Mouse (Mus musculus) limb, embryonic 10.5 days (tissue): ENCODE data around the gene Pibf1. TPM values are rescaled to one million over a fixed set of nuclear protein-coding genes. Genes with fewer than 3 reads are reported as not detected.

ENCODE experiments used
- DNase-seq: peaks from one replicate; pipeline ENCODE4 v3.0.0-alpha.2; 2017; ENCODE audit warnings: low spot score
- H3K27ac ChIP-seq: fragments of 300-500 bp; sonication (generic); 2 replicates; pipeline ENCODE4 v1.5.1; 2016; ENCODE audit warnings: mild to moderate bottlenecking
- H3K27me3 ChIP-seq: fragments of 300-500 bp; sonication (generic); 2 replicates; pipeline ENCODE4 v1.6.1; 2016; ENCODE audit warnings: low read depth, mild to moderate bottlenecking; ENCODE audit not compliant: poor library complexity, severe bottlenecking
- H3K36me3 ChIP-seq: fragments of 300-500 bp; sonication (generic); 2 replicates; pipeline ENCODE4 v1.6.1; 2016; ENCODE audit warnings: mild to moderate bottlenecking, moderate library complexity
- H3K4me1 ChIP-seq: fragments of 300-500 bp; sonication (generic); 2 replicates; pipeline ENCODE4 v1.6.1; 2016
- H3K4me3 ChIP-seq: fragments of 300-500 bp; sonication (generic); 2 replicates; pipeline ENCODE4 v1.5.1; 2016; ENCODE audit warnings: mild to moderate bottlenecking, moderate library complexity
- H3K9me3 ChIP-seq: fragments of 300-500 bp; sonication (generic); replicated peaks from 2 replicates; pipeline ENCODE4 v1.6.1; 2016; ENCODE audit warnings: mild to moderate bottlenecking
- WGBS: fragments of 180-500 bp; shearing (Covaris S2); methylation state at CpG from one replicate; pipeline ENCODE4 v1.1.7; 2016; 5-methylcytosine and 5-hydroxymethylcytosine counted together
- polyA plus RNA-seq: library from polyadenylated mRNA; unstranded; fragments of >200 nt; fragmentation: Nextera tagmentation; extraction: Ambion mirVana; gene quantifications from 2 replicates; pipeline ENCODE4 v1.2.1, GENCODE M21; 2016

Pibf1 gene
- polyA plus RNA-seq, 1 experiment from 2014 or later = 21.7 TPM

DNA sequence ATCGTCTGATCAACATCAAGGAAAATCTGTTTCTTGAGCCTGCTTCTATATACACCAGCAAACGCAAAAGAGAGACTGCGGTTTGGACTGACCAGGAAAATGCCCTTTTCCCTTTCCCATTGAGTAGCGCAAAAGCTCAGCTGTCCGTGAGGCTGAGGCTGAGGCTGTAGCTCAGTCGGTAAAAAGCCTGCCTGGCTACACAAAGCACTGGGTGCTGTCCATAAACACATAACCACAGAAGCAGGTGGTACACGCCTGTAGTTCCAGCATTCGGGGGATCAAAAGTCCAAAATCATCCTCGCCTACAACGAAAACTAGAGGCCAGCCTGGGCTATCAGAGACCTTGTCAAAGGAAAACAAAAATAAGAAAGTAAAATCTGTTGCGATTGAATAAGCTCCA, 141.3 kb downstream of the Pibf1 start:
- Histone ChIP-seq H3K4me3 (no peak overlapping the region), H3K36me3 (peaks cover 17% of the 10 kb centered on the region), H3K27me3 (no peaks in the 10 kb centered on the region), H3K4me1 (no peaks in the 10 kb centered on the region), H3K27ac (no peak overlapping the region), H3K9me3 (no peaks in the 10 kb centered on the region)
- peak; percentile 24 for DNase-seq
- 91% methylated on average over 11 of the region's 11 CpGs for WGBS

DNA sequence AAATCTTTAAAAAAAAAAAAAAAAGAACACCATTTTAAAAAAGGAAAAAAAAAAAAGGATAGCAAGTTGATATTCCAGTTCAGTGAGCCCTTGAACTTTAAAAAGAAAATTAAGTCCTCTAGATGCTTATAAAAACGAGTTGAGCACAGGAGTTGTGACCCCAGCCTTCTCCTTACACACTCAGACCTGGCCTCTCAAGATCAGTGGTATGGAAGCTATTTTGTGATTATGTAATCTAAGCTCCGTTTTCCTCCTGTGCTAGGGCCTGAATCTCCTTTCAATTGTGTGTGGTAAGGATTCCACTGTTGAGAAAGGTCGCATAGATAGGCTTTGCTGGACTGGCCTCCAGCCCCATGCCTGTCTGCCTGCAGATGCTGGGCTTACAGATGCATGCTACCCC, 145.3 kb downstream of the Pibf1 start:
- Histone ChIP-seq H3K4me1 (no peaks in the 10 kb centered on the region), H3K27ac (no peak overlapping the region), H3K36me3 (peaks cover 22% of the 10 kb centered on the region), H3K27me3 (no peaks in the 10 kb centered on the region), H3K9me3 (no peaks in the 10 kb centered on the region), H3K4me3 (no peak overlapping the region)
- 77% methylated on average over 3 of the region's 3 CpGs for WGBS
- DNase-seq = no peak

DNA sequence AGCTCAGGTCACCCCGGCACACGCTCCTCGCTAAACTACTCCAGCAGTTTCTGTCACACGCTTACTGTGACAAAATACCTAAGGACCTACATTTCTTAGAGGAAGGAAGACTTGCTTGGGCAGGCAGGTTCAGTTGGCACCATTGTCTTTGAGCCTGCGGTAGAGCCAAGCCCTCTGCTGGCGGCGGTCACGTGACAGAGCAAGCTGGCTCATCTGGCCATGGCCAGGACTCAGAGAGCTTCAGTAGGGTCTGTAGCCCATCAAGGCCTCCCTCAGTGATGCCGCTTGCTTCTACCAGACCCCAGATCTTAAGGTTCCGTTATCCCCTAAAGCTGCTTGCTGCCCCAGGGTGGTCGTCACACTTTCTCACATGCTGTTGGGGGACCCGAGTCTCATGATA, 162.8 kb downstream of the Pibf1 start:
- Histone ChIP-seq H3K27ac (no peak overlapping the region), H3K4me1 (no peaks in the 10 kb centered on the region), H3K4me3 (no peak overlapping the region), H3K27me3 (no peaks in the 10 kb centered on the region), H3K36me3 (no peaks in the 10 kb centered on the region), H3K9me3 (no peaks in the 10 kb centered on the region)
- WGBS = 91% methylated on average over 12 of the region's 12 CpGs
- DNase-seq = no peak

DNA sequence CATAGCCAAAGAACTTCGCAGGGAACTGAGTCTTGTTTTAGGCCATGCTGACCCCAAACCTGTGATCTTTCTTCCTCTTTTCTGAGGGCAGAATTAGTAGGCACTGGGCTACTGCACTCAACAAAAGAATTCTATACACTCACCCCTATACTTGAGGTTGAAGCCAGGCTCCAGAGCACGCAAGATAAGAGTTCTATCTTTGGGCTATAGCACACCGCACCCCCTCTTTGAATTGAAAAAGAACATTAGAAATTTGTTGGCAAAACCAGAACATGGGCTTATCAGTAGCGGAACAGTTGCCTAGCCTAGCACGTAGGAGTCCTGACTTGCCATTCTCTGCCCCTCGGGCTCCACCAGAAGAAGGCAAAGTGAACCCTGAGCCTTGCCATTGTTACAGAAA, 164.6 kb downstream of the Pibf1 start:
- no peak overlapping the region for H3K27ac ChIP-seq
- no peaks in the 10 kb centered on the region for H3K9me3 ChIP-seq
- no peak for DNase-seq
- WGBS = 94% methylated on average over 6 of the region's 6 CpGs
- H3K36me3 ChIP-seq = no peaks in the 10 kb centered on the region
- H3K4me1 ChIP-seq = no peaks in the 10 kb centered on the region
- no peak overlapping the region for H3K4me3 ChIP-seq
- H3K27me3 ChIP-seq = no peaks in the 10 kb centered on the region

DNA sequence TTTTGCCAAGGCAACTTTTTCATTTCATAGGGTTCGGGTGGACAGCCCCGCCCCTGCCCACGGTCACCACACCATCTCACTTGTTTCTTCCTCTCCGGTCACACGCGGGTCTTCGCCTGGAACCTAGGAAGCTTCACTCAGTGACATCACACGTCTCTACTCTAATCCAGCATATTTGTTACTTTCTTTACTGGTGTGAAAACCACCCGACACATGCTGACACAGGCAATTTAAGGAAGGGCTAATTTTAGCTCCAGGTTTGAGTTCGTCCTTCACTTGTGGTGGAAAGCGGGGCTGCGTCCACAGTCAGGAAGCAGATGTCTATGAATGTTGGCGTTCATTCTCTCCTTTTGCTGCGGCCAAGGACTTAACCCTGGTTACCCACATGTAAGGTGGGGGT, 166.6 kb downstream of the Pibf1 start:
- Histone ChIP-seq H3K4me3 (no peak overlapping the region), H3K9me3 (no peaks in the 10 kb centered on the region), H3K36me3 (no peaks in the 10 kb centered on the region), H3K4me1 (no peaks in the 10 kb centered on the region), H3K27me3 (no peaks in the 10 kb centered on the region), H3K27ac (no peak overlapping the region)
- 93% methylated on average over 14 of the region's 14 CpGs for WGBS
- DNase-seq = no peak

DNA sequence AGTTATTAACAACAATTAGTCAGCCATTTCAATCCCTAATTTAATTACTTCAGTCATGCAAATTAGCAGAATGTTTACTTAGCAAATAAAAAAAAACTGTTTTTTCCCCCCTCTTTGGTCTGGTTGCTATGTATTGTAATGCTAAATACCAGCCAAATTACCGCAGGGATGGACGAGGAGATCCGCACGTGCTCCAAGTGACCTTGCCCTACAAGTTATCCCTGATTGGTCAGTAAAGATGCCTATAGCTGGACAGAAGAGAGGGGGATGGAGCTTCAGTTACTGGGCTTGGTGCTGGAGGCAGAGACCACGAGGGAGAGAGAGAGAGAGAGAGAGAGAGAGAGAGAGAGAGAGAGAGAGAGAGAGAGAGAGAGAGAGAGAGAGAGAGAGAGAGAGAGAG, 167.5 kb downstream of the Pibf1 start:
- Histone ChIP-seq H3K4me3 (no peak overlapping the region), H3K9me3 (no peaks in the 10 kb centered on the region), H3K36me3 (no peaks in the 10 kb centered on the region), H3K27me3 (no peaks in the 10 kb centered on the region), H3K4me1 (no peaks in the 10 kb centered on the region), H3K27ac (no peak overlapping the region)
- DNase-seq = no peak
- 75% methylated on average over 5 of the region's 5 CpGs for WGBS

DNA sequence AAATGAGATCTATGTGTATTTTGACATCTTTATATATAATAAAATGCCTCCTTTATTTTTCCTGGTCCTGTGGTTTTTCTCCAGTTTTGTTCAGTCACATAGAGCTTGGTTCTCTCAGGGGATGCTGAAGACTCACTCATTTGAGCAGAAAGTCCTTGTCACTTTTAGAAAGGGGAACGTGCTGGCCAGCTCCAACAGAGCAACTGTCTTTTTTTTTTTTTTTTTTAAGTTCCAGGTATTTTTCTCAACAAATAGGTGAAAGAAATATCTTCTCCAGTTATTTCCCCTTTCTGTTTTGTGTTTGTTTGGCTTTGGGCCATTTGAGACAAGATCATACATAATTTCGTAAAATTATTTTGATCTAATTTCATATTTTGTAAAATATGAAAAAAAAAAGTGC, 174.8 kb downstream of the Pibf1 start:
- H3K36me3 ChIP-seq = no peaks in the 10 kb centered on the region
- WGBS = 85% methylated on average over 2 of the region's 2 CpGs

DNA sequence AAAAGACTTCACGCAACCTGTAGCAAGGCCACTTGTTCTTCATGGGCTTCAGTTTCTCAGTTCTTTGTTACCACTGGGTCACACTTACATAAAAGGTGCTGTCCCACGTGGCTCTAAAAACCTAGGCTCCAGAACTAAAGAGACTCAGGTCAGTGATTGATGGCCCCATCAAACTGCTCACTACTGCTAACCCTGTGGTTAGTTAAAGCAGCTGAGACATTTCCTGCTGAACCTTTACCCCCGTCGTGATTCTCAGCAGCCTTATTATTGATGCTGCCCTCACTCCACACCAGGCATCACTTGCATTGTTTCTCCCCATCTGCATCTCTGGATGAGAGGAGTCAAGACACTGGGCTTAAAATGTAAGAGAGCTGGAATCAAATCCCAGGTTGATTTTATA, 176.6 kb downstream of the Pibf1 start:
- Histone ChIP-seq H3K27ac (no peak overlapping the region), H3K36me3 (no peaks in the 10 kb centered on the region), H3K27me3 (peaks cover 8% of the 10 kb centered on the region), H3K4me1 (peaks cover 20% of the 10 kb centered on the region), H3K4me3 (no peak overlapping the region), H3K9me3 (no peaks in the 10 kb centered on the region)
- peak; percentile 49 for DNase-seq
- WGBS = 13% methylated on average over 4 of the region's 4 CpGs

More for the DNA sequence above, 174.8 kb downstream of the Pibf1 start:
- H3K4me3 ChIP-seq = no peak overlapping the region
- H3K27ac ChIP-seq = no peak overlapping the region
- H3K4me1 ChIP-seq = peaks cover 15% of the 10 kb centered on the region
- no peaks in the 10 kb centered on the region for H3K9me3 ChIP-seq
- no peak for DNase-seq
- H3K27me3 ChIP-seq = peaks cover 3% of the 10 kb centered on the region; the same call in 1 of the 2 replicates

DNA sequence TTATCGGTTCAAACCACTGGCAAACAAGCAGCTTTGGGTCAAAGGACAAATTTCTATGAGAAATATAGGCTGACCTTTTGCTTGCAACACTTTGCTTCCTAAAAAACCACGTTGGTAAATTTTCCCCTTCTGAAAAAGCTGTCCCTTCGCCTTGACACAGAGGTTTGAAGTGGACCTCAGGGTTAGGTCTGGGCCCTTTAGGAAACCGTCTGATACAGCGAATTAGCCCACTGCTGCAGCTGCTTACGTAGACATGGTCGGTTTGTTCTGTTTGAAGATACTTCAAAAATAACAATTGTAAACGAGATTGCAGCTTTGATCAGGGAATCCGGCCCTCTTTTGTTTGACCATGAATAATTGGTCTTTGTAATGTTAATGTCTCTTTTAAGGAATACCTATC, 179.1 kb downstream of the Pibf1 start:
- no peak for DNase-seq
- Histone ChIP-seq H3K9me3 (no peaks in the 10 kb centered on the region), H3K27ac (no peak overlapping the region), H3K4me1 (peaks cover 20% of the 10 kb centered on the region), H3K27me3 (peaks cover 8% of the 10 kb centered on the region), H3K36me3 (no peaks in the 10 kb centered on the region), H3K4me3 (no peak overlapping the region)
- WGBS = 26% methylated on average over 9 of the region's 9 CpGs

DNA sequence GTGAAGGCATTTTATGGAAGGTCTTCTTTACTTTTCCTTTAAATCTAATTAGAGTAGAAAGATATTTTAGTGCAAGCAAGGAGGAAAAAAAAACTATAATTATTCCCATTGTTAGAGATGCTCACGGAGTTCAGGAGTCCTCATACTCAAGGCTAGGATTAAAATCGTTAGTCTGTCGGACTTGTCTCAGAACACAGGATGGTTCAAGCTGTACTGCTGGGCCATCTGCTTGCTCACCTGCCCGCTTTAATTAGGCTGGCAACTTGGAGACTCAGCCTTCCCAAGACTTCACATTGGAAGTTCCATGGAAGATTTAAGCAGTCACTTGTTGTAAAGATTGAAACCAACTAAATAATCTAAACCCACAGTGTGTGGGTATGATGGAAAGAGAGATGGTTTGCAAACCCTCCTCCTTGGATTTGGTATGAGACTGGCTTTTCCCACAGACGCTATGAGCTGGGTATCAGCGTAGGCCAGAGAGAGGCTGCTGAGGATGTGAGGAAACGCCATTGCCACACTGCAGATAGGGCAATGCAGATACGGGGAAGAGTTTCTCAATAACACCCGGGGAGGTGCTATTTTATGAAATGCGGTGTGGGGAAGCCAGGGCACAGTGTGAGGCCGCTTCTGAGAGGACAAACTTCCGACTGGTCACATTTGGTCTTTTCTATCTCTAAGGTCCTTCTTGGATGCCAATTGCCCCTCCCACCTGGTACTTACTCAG, 179.7 kb downstream of the Pibf1 start:
- peaks cover 20% of the 10 kb centered on the region for H3K4me1 ChIP-seq
- no peak overlapping the region for H3K27ac ChIP-seq
- no peak overlapping the region for H3K4me3 ChIP-seq
- WGBS = 43% methylated on average over 12 of the region's 12 CpGs
- H3K27me3 ChIP-seq = peaks cover 8% of the 10 kb centered on the region
- no peak for DNase-seq
- H3K9me3 ChIP-seq = no peaks in the 10 kb centered on the region
- no peaks in the 10 kb centered on the region for H3K36me3 ChIP-seq

DNA sequence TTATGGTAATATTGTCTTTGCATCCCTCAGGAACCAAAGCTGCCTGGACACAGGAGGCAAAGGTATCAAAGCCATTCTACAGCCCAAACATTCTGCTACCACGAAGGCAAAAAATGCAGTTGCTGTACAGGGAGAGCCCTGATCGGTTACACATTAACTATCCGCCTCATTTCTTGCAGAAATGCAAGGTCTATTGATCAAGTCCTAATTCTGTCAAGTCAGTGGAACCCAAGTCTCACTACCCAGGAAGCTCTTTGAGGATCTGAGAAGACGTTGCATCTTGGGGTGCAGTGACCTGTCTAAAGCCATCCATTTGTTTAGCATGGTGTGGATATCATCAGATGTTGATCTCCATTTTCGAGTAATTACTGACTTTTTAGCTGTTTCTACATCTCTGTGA, 181.2 kb downstream of the Pibf1 start:
- no peak for DNase-seq
- 84% methylated on average over 5 of the region's 5 CpGs for WGBS
- H3K27ac ChIP-seq = no peak overlapping the region
- no peaks in the 10 kb centered on the region for H3K36me3 ChIP-seq
- H3K27me3 ChIP-seq = peaks cover 8% of the 10 kb centered on the region
- H3K4me1 ChIP-seq = peaks cover 18% of the 10 kb centered on the region
- no peak overlapping the region for H3K4me3 ChIP-seq
- H3K9me3 ChIP-seq = no peaks in the 10 kb centered on the region

DNA sequence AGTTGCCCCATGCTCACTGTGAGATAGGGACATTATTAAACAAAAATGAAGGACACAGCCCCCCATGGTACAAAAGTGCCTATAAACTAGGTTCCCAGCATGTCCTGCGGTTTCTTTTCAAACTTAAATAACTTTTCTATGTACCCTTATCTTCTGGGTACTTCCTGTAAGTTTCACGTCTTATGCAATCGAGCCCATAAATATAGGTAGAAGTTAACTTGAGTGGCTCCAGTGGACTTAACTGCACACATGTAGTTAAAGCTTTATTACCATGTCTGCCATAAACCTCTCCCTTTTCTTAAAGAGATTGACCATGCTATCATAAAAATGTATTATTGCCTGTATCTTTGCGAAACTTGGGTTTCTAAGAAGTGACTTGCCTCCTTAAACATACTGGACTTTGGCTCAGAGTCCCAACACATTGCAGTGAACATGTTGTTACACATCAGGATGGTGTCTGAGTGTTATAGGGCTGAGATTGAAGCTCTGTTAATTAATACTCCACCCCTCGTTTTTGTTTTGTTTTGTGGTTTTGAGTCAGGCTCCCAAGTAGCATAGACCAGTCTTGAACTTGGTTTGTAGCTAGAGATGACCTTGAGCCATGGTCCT, 181.7 kb downstream of the Pibf1 start:
- Histone ChIP-seq H3K4me3 (no peak overlapping the region), H3K27me3 (peaks cover 8% of the 10 kb centered on the region), H3K9me3 (no peaks in the 10 kb centered on the region), H3K36me3 (no peaks in the 10 kb centered on the region), H3K27ac (no peak overlapping the region), H3K4me1 (peaks cover 13% of the 10 kb centered on the region)
- no peak for DNase-seq
- 84% methylated on average over 5 of the region's 5 CpGs for WGBS

DNA sequence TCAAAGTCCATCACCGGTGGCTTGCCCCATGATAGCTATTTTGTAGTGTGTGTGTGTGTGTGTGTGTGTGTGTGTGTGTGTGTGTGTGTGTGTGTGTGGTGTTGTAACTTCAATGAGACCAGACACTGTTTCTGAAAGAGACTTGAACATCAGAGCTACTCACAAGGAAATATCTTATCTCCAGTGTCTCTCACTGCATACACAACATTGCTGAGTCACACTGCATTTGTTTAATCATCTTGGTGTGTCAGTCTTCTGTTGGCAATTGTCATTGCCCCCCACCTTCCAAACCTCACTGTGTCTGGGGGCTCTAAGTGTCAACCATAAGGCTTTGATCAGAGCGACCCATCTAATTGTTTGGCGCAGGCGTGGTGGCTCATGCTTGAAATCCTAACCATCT, 186.3 kb downstream of the Pibf1 start:
- Histone ChIP-seq H3K4me1 (no peaks in the 10 kb centered on the region), H3K27ac (no peak overlapping the region), H3K27me3 (no peaks in the 10 kb centered on the region), H3K36me3 (no peaks in the 10 kb centered on the region), H3K9me3 (no peaks in the 10 kb centered on the region), H3K4me3 (no peak overlapping the region)
- no peak for DNase-seq
- 92% methylated on average over 4 of the region's 4 CpGs for WGBS
